Mouse (Mus musculus) liver, adult 2 months (tissue): ENCODE measurements around the gene Ccdc85b. TPM values are rescaled to one million over a fixed set of nuclear protein-coding genes. Genes with fewer than 3 reads are reported as not detected.
"Not testable (repeated sequence)": the region's sequence is repeated elsewhere in the genome, so short reads cannot be mapped to it uniquely, and the experiment has no call there.

ENCODE experiments used
- DNase-seq: peaks from one replicate; pipeline ENCODE4 v3.0.0-alpha.2; 2011; ENCODE audit warnings: low read depth, low spot score; ENCODE audit errors: extremely low read depth
- H3K27ac ChIP-seq: fragments of 200-500 bp; replicated peaks from 2 replicates; pipeline ENCODE4 v1.5.1; 2012; ENCODE audit warnings: low read depth, mild to moderate bottlenecking, control low read depth, inconsistent platforms, low read length; ENCODE audit not compliant: insufficient read depth
- H3K27me3 ChIP-seq: fragments of 200-500 bp; 2 replicates; pipeline ENCODE4 v1.6.1; 2012; ENCODE audit warnings: mild to moderate bottlenecking, moderate library complexity, low read length, inconsistent platforms; ENCODE audit not compliant: control insufficient read depth, insufficient read depth
- H3K36me3 ChIP-seq: fragments of 200-500 bp; 2 replicates; pipeline ENCODE4 v1.6.1; 2012; ENCODE audit warnings: low read length, inconsistent platforms; ENCODE audit not compliant: control insufficient read depth, insufficient read depth
- H3K4me1 ChIP-seq: fragments of 200-500 bp; 2 replicates; pipeline ENCODE4 v1.6.1; 2011; ENCODE audit warnings: low read length; ENCODE audit not compliant: control insufficient read depth, insufficient read depth
- H3K4me3 ChIP-seq: fragments of 200-500 bp; 2 replicates; pipeline ENCODE4 v1.5.1; 2011; ENCODE audit warnings: low read depth, mild to moderate bottlenecking, control low read depth, low read length, moderate library complexity; ENCODE audit not compliant: insufficient read depth
- H3K79me2 ChIP-seq: fragments of 200-500 bp; 2 replicates; pipeline ENCODE4 v1.6.1; 2012; ENCODE audit warnings: inconsistent platforms, mild to moderate bottlenecking, low read length, moderate library complexity; ENCODE audit not compliant: control insufficient read depth, insufficient read depth
- H3K9ac ChIP-seq: fragments of 200-500 bp; 2 replicates; pipeline ENCODE4 v1.6.1; 2012; ENCODE audit warnings: low read depth, mild to moderate bottlenecking, control low read depth, inconsistent platforms, low read length
- CTCF ChIP-seq: fragments of 200-500 bp; IDR thresholded peaks from 2 replicates; pipeline ENCODE4 v1.5.1; 2011; ENCODE audit warnings: low read depth, low read length, control low read depth
- POLR2A ChIP-seq: fragments of 200-500 bp; IDR thresholded peaks from 2 replicates; pipeline ENCODE4 v1.6.1; 2011; ENCODE audit warnings: low read length, control low read depth; ENCODE audit not compliant: insufficient read depth; ENCODE audit errors: extremely low read depth
- WGBS: fragments of 180-500 bp; shearing (Covaris S2); methylation state at CpG from one replicate; pipeline ENCODE4 v1.1.7; 2018; 5-methylcytosine and 5-hydroxymethylcytosine counted together
- polyA plus RNA-seq: library from polyadenylated mRNA; depleted of rRNA; stranded (reverse); fragments of >200 nt; gene quantifications from 2 replicates; pipeline ENCODE4 v1.2.3, GENCODE M21; 2012; rRNA removed
- total RNA-seq: library from RNA; depleted of rRNA; stranded (reverse); fragments of >200 nt; gene quantifications from 2 replicates; pipeline ENCODE4 v1.2.3, GENCODE M21; 2014; rRNA removed

Gene Ccdc85b
- total and polyA plus RNA-seq, 2 experiments = 2.6 to 3.3 TPM

DNA sequence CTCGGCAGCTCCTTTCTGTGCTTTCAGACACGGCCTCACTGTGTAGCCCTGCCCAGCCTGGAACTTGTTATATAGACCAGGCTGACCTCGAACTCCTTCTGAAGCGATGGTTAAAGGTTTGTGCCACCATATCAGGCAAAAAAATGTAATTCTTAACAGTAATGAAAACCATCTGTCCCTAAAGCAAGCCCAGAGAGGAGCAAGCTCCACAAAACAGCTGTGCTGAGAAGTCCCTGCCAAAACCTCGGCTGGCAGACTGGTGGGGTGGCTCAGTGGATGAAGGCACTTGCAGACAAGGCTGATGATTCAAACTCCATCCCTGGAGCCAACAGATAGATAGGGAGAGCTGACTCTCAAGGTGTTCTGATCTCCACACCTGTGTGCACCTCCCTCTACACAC, 48.6 kb downstream of the Ccdc85b start:
- 0 out of 2 replicates have a peak, but pooled peaks cover 3% of the 10 kb centered on the region for H3K79me2 ChIP-seq
- no peaks in the 10 kb centered on the region for H3K36me3 ChIP-seq
- no peak for TF ChIP-seq POLR2A
- no peak for TF ChIP-seq CTCF
- no peak for DNase-seq
- peaks cover 17% of the 10 kb centered on the region for H3K4me1 ChIP-seq
- no peaks in the 10 kb centered on the region for H3K27me3 ChIP-seq
- no peak overlapping the region for H3K9ac ChIP-seq
- no peak overlapping the region for H3K4me3 ChIP-seq
- H3K27ac ChIP-seq = peak overlapping the region; percentile 69
- 79% methylated on average over 5 of the region's 5 CpGs for WGBS

DNA sequence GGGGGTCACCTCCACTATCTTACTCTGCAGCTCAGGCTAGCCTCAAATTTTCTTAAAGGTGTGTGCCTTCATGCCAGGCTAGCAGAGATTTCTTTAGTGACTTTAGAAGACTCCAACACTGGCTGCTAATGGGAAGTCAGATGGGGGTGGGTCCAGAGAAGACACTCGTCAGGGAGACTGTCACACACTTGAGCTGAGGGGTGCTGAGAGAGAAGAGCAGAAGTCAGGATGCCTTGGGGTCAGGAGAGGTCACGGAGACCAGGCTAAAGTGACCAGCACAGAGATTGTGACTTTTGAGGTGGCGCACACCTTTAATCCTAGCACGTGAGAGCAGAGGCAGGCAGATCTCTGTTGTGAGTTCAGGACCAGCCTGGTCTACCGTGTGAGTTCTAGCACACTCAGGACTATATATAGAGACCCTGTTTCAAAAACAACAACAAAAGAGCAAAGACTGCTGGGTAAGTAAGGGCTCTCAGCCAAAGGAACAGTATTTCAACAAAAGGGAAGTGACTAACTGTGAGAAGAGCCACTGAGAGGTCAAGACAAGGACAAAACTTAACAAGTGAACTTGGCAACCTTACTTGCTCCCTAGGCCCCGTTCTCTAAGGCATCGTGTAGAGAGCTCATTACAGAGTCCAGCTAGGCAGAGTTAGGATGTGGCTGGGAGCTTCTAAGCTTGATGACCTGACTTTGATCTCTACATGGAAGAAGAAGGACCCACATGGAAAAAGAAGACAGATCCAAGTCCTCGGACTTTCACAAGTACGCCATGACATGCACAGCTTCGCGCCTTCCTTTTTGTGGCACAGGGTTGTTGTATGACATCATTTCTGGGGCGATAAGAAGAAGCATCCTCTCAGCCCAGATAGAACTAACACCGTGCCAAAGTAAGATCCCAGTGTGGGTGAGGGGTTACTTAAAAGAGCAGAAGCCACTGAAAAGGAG, 49.4 kb downstream of the Ccdc85b start:
- Histone ChIP-seq H3K4me3 (no peak overlapping the region), H3K27me3 (no peaks in the 10 kb centered on the region), H3K9ac (peak overlapping the region; percentile 24; the same call in 1 of the 2 replicates), H3K79me2 (0 out of 2 replicates have a peak, but pooled peaks cover 3% of the 10 kb centered on the region), H3K27ac (peak overlapping the region; percentile 94), H3K36me3 (no peaks in the 10 kb centered on the region), H3K4me1 (peaks cover 17% of the 10 kb centered on the region)
- peak; percentile 64 for DNase-seq
- TF ChIP-seq POLR2A = no peak
- no peak for TF ChIP-seq CTCF
- WGBS = 64% methylated on average over 13 of the region's 13 CpGs

DNA sequence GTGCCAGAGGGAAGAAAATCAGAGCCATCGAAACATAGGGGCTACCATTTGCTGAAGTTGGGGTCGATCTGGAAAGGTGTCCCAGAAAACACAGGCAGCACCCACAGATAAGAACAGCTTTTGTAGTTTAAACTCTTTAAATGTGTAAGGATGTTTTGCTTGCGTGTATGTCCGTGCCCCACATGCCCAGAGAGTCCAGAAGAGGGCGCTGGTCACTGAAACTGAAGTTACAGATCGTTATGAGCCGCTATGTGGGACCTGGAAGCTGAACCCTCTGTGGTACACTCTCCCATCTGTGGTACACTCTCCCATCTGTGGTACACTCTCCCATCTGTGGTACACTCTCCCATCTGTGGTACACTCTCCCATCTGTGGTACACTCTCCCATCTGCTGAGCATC, 50.6 kb downstream of the Ccdc85b start:
- Histone ChIP-seq H3K36me3 (no peaks in the 10 kb centered on the region), H3K79me2 (0 out of 2 replicates have a peak, but pooled peaks cover 3% of the 10 kb centered on the region), H3K27ac (peak overlapping the region; percentile 94), H3K9ac (peak overlapping the region; percentile 75), H3K4me1 (peaks cover 17% of the 10 kb centered on the region), H3K4me3 (peak overlapping the region; percentile 58), H3K27me3 (no peaks in the 10 kb centered on the region)
- WGBS = 5% methylated on average over 7 of the region's 7 CpGs
- TF ChIP-seq CTCF = peak; percentile 80
- TF ChIP-seq POLR2A = no peak
- peak; percentile 78 for DNase-seq

DNA sequence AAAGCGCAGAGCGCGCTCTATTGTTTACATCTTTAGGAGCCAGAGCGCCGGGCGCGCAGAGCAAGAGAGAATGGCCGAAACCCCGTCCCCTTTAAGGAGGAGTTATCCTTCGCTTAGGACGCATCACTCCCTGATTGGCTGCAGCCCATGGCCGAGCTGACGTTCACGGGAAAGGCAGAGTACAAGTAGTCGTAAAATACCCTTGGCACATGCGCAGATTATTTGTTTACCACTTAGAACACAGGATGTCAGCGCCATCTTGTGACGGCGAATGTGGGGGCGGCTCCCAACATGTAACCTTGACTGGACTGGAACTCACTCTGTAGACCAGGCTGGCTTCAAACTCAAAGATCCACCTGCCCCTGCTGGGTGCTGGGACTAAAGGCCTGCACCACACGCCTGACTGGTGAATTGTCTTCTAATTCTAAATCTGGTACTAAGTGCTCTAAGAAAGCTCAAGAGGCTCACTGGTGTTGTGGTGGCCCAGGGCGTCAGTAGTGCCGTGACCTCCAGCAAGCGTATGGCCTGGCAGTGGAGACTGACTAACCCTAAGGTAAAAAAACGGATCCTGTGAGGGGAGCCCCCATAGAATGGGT, 51.1 kb downstream of the Ccdc85b start:
- Histone ChIP-seq H3K4me1 (peaks cover 17% of the 10 kb centered on the region), H3K27ac (peak overlapping the region; percentile 94), H3K9ac (peak overlapping the region; percentile 75), H3K4me3 (peak overlapping the region; percentile 58)
- DNase-seq = peak; percentile 70
- H3K36me3 ChIP-seq, H3K27me3 ChIP-seq, H3K79me2 ChIP-seq: not testable (repeated sequence)
- WGBS = under 1% methylated on average over 25 of the region's 25 CpGs
- peak; percentile 22; the same call in 1 of the 2 replicates for TF ChIP-seq POLR2A

DNA sequence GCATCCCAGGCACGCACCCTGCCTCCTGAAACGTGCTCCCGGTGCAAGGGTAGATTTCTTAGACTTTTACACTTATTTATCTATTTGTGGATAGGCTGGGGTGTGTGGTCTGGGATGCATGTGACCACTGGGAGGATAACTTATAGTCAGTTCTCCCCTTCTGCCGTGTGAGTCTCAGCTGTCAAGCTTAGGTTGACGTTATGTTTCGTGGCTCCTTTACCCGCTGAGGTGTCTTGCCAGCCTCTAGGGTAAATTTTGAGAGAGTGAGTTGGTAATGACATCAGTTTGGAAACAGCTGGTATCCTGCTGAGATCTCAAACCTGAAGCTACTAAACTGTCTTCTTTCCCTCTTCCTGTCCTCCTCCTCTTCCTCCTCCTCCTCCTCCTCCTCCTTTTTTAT, 51.8 kb downstream of the Ccdc85b start:
- no peaks in the 10 kb centered on the region for H3K36me3 ChIP-seq

More for the DNA sequence above, 51.8 kb downstream of the Ccdc85b start:
- H3K27ac ChIP-seq = peak overlapping the region; percentile 69
- no peaks in the 10 kb centered on the region for H3K27me3 ChIP-seq
- peak overlapping the region; percentile 44 for H3K4me3 ChIP-seq
- WGBS = 7% methylated on average over 7 of the region's 7 CpGs
- H3K4me1 ChIP-seq = peaks cover 17% of the 10 kb centered on the region
- no peak for DNase-seq
- H3K79me2 ChIP-seq = 0 out of 2 replicates have a peak, but pooled peaks cover 3% of the 10 kb centered on the region
- peak overlapping the region; percentile 65 for H3K9ac ChIP-seq
- TF ChIP-seq CTCF (no peak), POLR2A (no peak)

Other genes with a start within 250 kb of the Ccdc85b start
- gene Pacs1, start 184.8 kb downstream of the Ccdc85b start, total RNA-seq = 1.1 and 3.3 TPM in 2 replicates
- 2.4 and 3.0 TPM in 2 replicates for gene Pacs1, start 184.8 kb downstream of the Ccdc85b start, polyA plus RNA-seq
- gene Sf3b2, start 162.4 kb downstream of the Ccdc85b start, total RNA-seq = 58.1 and 60.0 TPM in 2 replicates
- gene Sf3b2, start 162.4 kb downstream of the Ccdc85b start, polyA plus RNA-seq = 60.8 and 61.4 TPM in 2 replicates
- gene Gal3st3, start 159.6 kb downstream of the Ccdc85b start, total RNA-seq = not detected in 2 replicates
- gene Gal3st3, start 159.6 kb downstream of the Ccdc85b start, polyA plus RNA-seq = not detected in 2 replicates
- not detected in 2 replicates for gene Catsper1, start 122.2 kb downstream of the Ccdc85b start, total RNA-seq
- 0.05 TPM in 1 of 2 replicates, not detected in the other for gene Catsper1, start 122.2 kb downstream of the Ccdc85b start, polyA plus RNA-seq
- gene Cst6, start 108.3 kb downstream of the Ccdc85b start, total RNA-seq = not detected in 2 replicates
- not detected in 2 replicates for gene Cst6, start 108.3 kb downstream of the Ccdc85b start, polyA plus RNA-seq
- gene Eif1ad, start 91.2 kb downstream of the Ccdc85b start, total RNA-seq = 12.7 and 14.0 TPM in 2 replicates
- gene Eif1ad, start 91.2 kb downstream of the Ccdc85b start, polyA plus RNA-seq = 23.9 and 25.9 TPM in 2 replicates
- 20.2 and 21.5 TPM in 2 replicates for gene Banf1, start 90.7 kb downstream of the Ccdc85b start, total RNA-seq
- 68.5 and 71.2 TPM in 2 replicates for gene Banf1, start 90.7 kb downstream of the Ccdc85b start, polyA plus RNA-seq
- 17.5 and 23.2 TPM in 2 replicates for gene Sart1, start 69.2 kb downstream of the Ccdc85b start, total RNA-seq
- gene Sart1, start 69.2 kb downstream of the Ccdc85b start, polyA plus RNA-seq = 8.3 TPM in 2 replicates
- not detected in 2 replicates for gene Tsga10ip, start 55.4 kb downstream of the Ccdc85b start, total RNA-seq
- 0.41 TPM in 1 of 2 replicates, not detected in the other for gene Tsga10ip, start 55.4 kb downstream of the Ccdc85b start, polyA plus RNA-seq
- gene Drap1, start 32.9 kb downstream of the Ccdc85b start, total RNA-seq = 67.4 and 80.5 TPM in 2 replicates
- 57.1 and 59.2 TPM in 2 replicates for gene Drap1, start 32.9 kb downstream of the Ccdc85b start, polyA plus RNA-seq
- gene AI837181, start 32.8 kb downstream of the Ccdc85b start, total RNA-seq = 7.8 and 11.5 TPM in 2 replicates
- gene AI837181, start 32.8 kb downstream of the Ccdc85b start, polyA plus RNA-seq = 34.1 and 36.6 TPM in 2 replicates
- gene Fosl1, start 10.3 kb downstream of the Ccdc85b start, total RNA-seq = not detected in 2 replicates
- gene Fosl1, start 10.3 kb downstream of the Ccdc85b start, polyA plus RNA-seq = not detected in 2 replicates
- gene Fibp, start 2.7 kb upstream of the Ccdc85b start, total RNA-seq = 25.8 and 32.0 TPM in 2 replicates
- 38.5 and 46.6 TPM in 2 replicates for gene Fibp, start 2.7 kb upstream of the Ccdc85b start, polyA plus RNA-seq
- gene Ctsw, start 10.6 kb upstream of the Ccdc85b start, total RNA-seq = 0.37 and 0.40 TPM in 2 replicates
- gene Ctsw, start 10.6 kb upstream of the Ccdc85b start, polyA plus RNA-seq = 1.1 and 1.5 TPM in 2 replicates
- 4.0 and 4.3 TPM in 2 replicates for gene Efemp2, start 16.1 kb upstream of the Ccdc85b start, total RNA-seq
- 7.7 and 8.5 TPM in 2 replicates for gene Efemp2, start 16.1 kb upstream of the Ccdc85b start, polyA plus RNA-seq
- gene Mus81, start 30.5 kb upstream of the Ccdc85b start, total RNA-seq = 8.1 and 10.9 TPM in 2 replicates
- gene Mus81, start 30.5 kb upstream of the Ccdc85b start, polyA plus RNA-seq = 21.2 and 22.9 TPM in 2 replicates
- 117 and 122 TPM in 2 replicates for gene Cfl1, start 32.6 kb upstream of the Ccdc85b start, total RNA-seq
- gene Cfl1, start 32.6 kb upstream of the Ccdc85b start, polyA plus RNA-seq = 177 and 193 TPM in 2 replicates
- 0.83 and 0.87 TPM in 2 replicates for gene 1700020D05Rik, start 45.9 kb upstream of the Ccdc85b start, total RNA-seq
- gene 1700020D05Rik, start 45.9 kb upstream of the Ccdc85b start, polyA plus RNA-seq = 0.30 and 0.59 TPM in 2 replicates
- 1.6 and 1.8 TPM in 2 replicates for gene Snx32, start 52.6 kb upstream of the Ccdc85b start, total RNA-seq
- gene Snx32, start 52.6 kb upstream of the Ccdc85b start, polyA plus RNA-seq = 4.1 and 4.5 TPM in 2 replicates
- not detected in 2 replicates for gene Ovol1, start 102.8 kb upstream of the Ccdc85b start, total RNA-seq
- gene Ovol1, start 102.8 kb upstream of the Ccdc85b start, polyA plus RNA-seq = 0.12 TPM in 1 of 2 replicates, not detected in the other
- 2.7 and 2.8 TPM in 2 replicates for gene Ap5b1, start 110.1 kb upstream of the Ccdc85b start, total RNA-seq
- 3.4 and 5.3 TPM in 2 replicates for gene Ap5b1, start 110.1 kb upstream of the Ccdc85b start, polyA plus RNA-seq
- gene Rnaseh2c, start 144.0 kb upstream of the Ccdc85b start, total RNA-seq = 47.9 and 51.4 TPM in 2 replicates
- gene Rnaseh2c, start 144.0 kb upstream of the Ccdc85b start, polyA plus RNA-seq = 56.3 and 58.0 TPM in 2 replicates
- gene Kat5, start 152.3 kb upstream of the Ccdc85b start, total RNA-seq = 15.9 and 16.8 TPM in 2 replicates
- 23.0 and 23.6 TPM in 2 replicates for gene Kat5, start 152.3 kb upstream of the Ccdc85b start, polyA plus RNA-seq
- 7.6 and 13.0 TPM in 2 replicates for gene Rela, start 179.6 kb upstream of the Ccdc85b start, total RNA-seq
- 47.6 and 65.7 TPM in 2 replicates for gene Rela, start 179.6 kb upstream of the Ccdc85b start, polyA plus RNA-seq
- 3.4 and 4.4 TPM in 2 replicates for gene Sipa1, start 205.8 kb upstream of the Ccdc85b start, total RNA-seq
- gene Sipa1, start 205.8 kb upstream of the Ccdc85b start, polyA plus RNA-seq = 11.8 and 17.9 TPM in 2 replicates
- 10.2 and 16.4 TPM in 2 replicates for gene Map3k11, start 230.8 kb upstream of the Ccdc85b start, total RNA-seq
- gene Map3k11, start 230.8 kb upstream of the Ccdc85b start, polyA plus RNA-seq = 46.2 and 53.6 TPM in 2 replicates
- 7.6 and 14.0 TPM in 2 replicates for gene Pcnx3, start 231.0 kb upstream of the Ccdc85b start, total RNA-seq
- 44.8 and 63.8 TPM in 2 replicates for gene Pcnx3, start 231.0 kb upstream of the Ccdc85b start, polyA plus RNA-seq
- gene Kcnk7, start 246.5 kb upstream of the Ccdc85b start, total RNA-seq = not detected in 2 replicates
- gene Kcnk7, start 246.5 kb upstream of the Ccdc85b start, polyA plus RNA-seq = 0.09 TPM in 1 of 2 replicates, not detected in the other